Mouse (Mus musculus): ENCODE results near the gene Cd72. TPM values are rescaled to one million over a fixed set of nuclear protein-coding genes. Genes with fewer than 3 reads are reported as not detected.

Cd72 gene
- polyA plus RNA-seq, 1 experiment: not detected

DNA sequence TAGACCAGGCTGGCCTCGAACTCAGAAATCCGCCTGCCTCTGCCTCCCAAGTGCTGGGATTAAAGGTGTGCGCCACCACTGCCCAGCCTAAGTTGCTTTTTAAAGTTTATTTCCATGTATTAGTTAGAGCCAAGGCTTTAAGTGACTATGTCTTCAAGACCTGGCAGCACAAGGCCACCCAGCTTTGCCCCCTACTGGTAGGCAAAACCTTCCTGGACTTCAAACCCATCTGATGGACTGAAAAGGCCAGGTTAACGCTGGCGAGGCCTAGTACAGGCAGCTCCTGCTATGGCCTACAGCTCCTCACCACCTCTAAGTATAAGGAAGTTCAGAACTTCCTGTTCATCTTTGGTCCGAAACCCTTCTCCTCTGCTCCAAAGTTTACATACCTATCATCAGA lies 22.2 kb upstream of the Cd72 start:
- no peaks in the 10 kb centered on the region for H3K9me3 ChIP-seq (replicated peaks; ENCODE audit: control insufficient read depth, insufficient read depth, low read length, poor library complexity, severe bottlenecking)
- H3K27ac ChIP-seq (ENCODE audit: insufficient read depth, low read length): no peak overlapping the region
- no peak for TF ChIP-seq EP300 (IDR thresholded peaks at IDR 0.05; ENCODE audit: insufficient read depth, low read depth, low read length)
- TF ChIP-seq CTCF (IDR thresholded peaks at IDR 0.05; ENCODE audit: low read depth, low read length): peak; percentile 31
- no peak for TF ChIP-seq POLR2A (IDR thresholded peaks at IDR 0.05; ENCODE audit: insufficient read depth, low read length)
- no peaks in the 10 kb centered on the region for H3K27me3 ChIP-seq (ENCODE audit: control insufficient read depth, insufficient read depth, low read length, poor library complexity, severe bottlenecking)
- no peaks in the 10 kb centered on the region for H3K4me1 ChIP-seq (ENCODE audit: control insufficient read depth, insufficient read depth, low read length)
- H3K4me3 ChIP-seq (ENCODE audit: low read depth, low read length): no peak overlapping the region
- no peaks in the 10 kb centered on the region for H3K36me3 ChIP-seq (ENCODE audit: control insufficient read depth, insufficient read depth, low read length, poor library complexity, severe bottlenecking)
- no peak overlapping the region for H3K9ac ChIP-seq (ENCODE audit: low read depth, poor library complexity, severe bottlenecking)

DNA sequence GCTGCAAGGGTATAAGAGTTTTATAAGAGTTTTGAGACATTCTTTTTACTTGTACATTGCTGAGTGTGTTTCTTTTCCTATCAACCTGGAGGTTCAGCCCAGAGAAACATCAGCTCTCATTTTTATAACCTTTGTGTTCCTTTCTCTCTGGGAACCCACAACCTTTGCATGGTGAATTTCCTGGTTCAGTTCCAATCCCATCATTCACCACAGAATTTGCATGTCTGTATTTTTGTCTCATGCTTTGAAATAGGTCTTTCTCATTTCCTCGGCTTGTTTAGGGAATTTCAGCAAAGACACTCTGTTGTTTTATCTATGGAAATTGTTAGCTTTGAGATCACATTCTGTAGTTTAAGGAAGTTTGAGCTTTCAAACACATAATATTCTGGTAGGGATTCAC lies 19.2 kb upstream of the Cd72 start:
- no peaks in the 10 kb centered on the region for H3K27me3 ChIP-seq (ENCODE audit: control insufficient read depth, insufficient read depth, low read length, poor library complexity, severe bottlenecking)
- no peak overlapping the region for H3K4me3 ChIP-seq (ENCODE audit: low read depth, low read length)
- no peaks in the 10 kb centered on the region for H3K4me1 ChIP-seq (ENCODE audit: control insufficient read depth, insufficient read depth, low read length)
- no peaks in the 10 kb centered on the region for H3K9me3 ChIP-seq (replicated peaks; ENCODE audit: control insufficient read depth, insufficient read depth, low read length, poor library complexity, severe bottlenecking)
- TF ChIP-seq CTCF (IDR thresholded peaks at IDR 0.05; ENCODE audit: low read depth, low read length) (no peak), EP300 (IDR thresholded peaks at IDR 0.05; ENCODE audit: insufficient read depth, low read depth, low read length) (no peak), POLR2A (IDR thresholded peaks at IDR 0.05; ENCODE audit: insufficient read depth, low read length) (no peak)
- H3K9ac ChIP-seq (ENCODE audit: low read depth, poor library complexity, severe bottlenecking): no peak overlapping the region
- H3K36me3 ChIP-seq (ENCODE audit: control insufficient read depth, insufficient read depth, low read length, poor library complexity, severe bottlenecking): no peaks in the 10 kb centered on the region
- H3K27ac ChIP-seq (ENCODE audit: insufficient read depth, low read length): no peak overlapping the region

DNA sequence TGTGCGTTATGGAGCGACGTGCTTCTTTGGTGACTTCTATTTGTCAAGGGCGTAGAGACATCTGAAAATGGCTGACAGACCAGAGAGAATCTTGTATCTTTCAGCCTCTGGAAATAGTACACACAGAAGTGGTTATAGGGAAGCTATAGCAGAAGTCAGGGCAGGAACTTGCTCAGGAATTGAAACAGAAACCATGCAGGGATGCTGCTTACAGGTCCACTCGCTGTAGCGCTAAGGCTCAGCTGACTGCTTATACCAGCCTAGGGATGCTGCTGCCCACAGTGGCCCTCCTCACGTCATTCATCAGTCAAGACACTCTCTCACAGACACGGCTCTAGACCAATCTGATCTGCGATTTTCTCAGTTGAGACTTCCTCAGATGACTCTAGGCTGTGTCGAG lies 15.9 kb upstream of the Cd72 start:
- no peaks in the 10 kb centered on the region for H3K36me3 ChIP-seq (ENCODE audit: control insufficient read depth, insufficient read depth, low read length, poor library complexity, severe bottlenecking)
- no peaks in the 10 kb centered on the region for H3K27me3 ChIP-seq (ENCODE audit: control insufficient read depth, insufficient read depth, low read length, poor library complexity, severe bottlenecking)
- H3K9ac ChIP-seq (ENCODE audit: low read depth, poor library complexity, severe bottlenecking): no peak overlapping the region
- no peaks in the 10 kb centered on the region for H3K4me1 ChIP-seq (ENCODE audit: control insufficient read depth, insufficient read depth, low read length)
- no peak overlapping the region for H3K27ac ChIP-seq (ENCODE audit: insufficient read depth, low read length)
- no peak overlapping the region for H3K4me3 ChIP-seq (ENCODE audit: low read depth, low read length)
- TF ChIP-seq POLR2A (IDR thresholded peaks at IDR 0.05; ENCODE audit: insufficient read depth, low read length) (no peak), CTCF (IDR thresholded peaks at IDR 0.05; ENCODE audit: low read depth, low read length) (no peak), EP300 (IDR thresholded peaks at IDR 0.05; ENCODE audit: insufficient read depth, low read depth, low read length) (no peak)
- H3K9me3 ChIP-seq (replicated peaks; ENCODE audit: control insufficient read depth, insufficient read depth, low read length, poor library complexity, severe bottlenecking): no peaks in the 10 kb centered on the region

- H3K27ac ChIP-seq (ENCODE audit: insufficient read depth, low read length): no peak overlapping the region
- H3K9ac ChIP-seq (ENCODE audit: low read depth, poor library complexity, severe bottlenecking): no peak overlapping the region
- no peaks in the 10 kb centered on the region; the same call in 1 of the 2 replicates for H3K9me3 ChIP-seq (replicated peaks; ENCODE audit: control insufficient read depth, insufficient read depth, low read length, poor library complexity, severe bottlenecking)
- no peaks in the 10 kb centered on the region for H3K36me3 ChIP-seq (ENCODE audit: control insufficient read depth, insufficient read depth, low read length, poor library complexity, severe bottlenecking)
- TF ChIP-seq CTCF (IDR thresholded peaks at IDR 0.05; ENCODE audit: low read depth, low read length) (no peak), POLR2A (IDR thresholded peaks at IDR 0.05; ENCODE audit: insufficient read depth, low read length) (no peak), EP300 (IDR thresholded peaks at IDR 0.05; ENCODE audit: insufficient read depth, low read depth, low read length) (no peak)
- no peak overlapping the region for H3K4me3 ChIP-seq (ENCODE audit: low read depth, low read length)
- no peaks in the 10 kb centered on the region for H3K4me1 ChIP-seq (ENCODE audit: control insufficient read depth, insufficient read depth, low read length)
- no peaks in the 10 kb centered on the region for H3K27me3 ChIP-seq (ENCODE audit: control insufficient read depth, insufficient read depth, low read length, poor library complexity, severe bottlenecking)
Observed at GRCm38 (mm10) chr4:43466872-43467271, 12.4 kb upstream of the Cd72 start.

DNA sequence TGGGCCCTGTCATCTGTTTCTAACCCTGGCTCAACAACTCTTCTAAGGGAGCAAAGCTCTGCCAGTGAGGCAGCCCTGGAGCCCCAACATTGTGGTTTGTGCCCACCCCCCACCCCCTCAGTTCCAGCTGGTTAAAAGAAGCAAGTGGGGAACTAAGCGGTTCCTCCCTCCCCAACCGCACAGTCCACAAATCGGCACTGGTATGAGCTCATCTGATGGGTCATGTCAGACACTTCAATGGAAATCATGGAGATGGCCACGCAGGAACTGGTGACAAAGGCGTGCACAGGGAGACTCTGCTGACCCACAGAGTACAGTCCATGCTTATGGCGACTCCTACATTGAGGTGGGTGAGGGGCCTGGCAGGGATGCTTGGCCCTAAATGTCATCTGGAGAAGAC lies 11.5 kb upstream of the Cd72 start:
- TF ChIP-seq EP300 (IDR thresholded peaks at IDR 0.05; ENCODE audit: insufficient read depth, low read depth, low read length): no peak
- no peak for TF ChIP-seq POLR2A (IDR thresholded peaks at IDR 0.05; ENCODE audit: insufficient read depth, low read length)
- no peak for TF ChIP-seq CTCF (IDR thresholded peaks at IDR 0.05; ENCODE audit: low read depth, low read length)
- Histone ChIP-seq H3K27me3 (ENCODE audit: control insufficient read depth, insufficient read depth, low read length, poor library complexity, severe bottlenecking) (no peaks in the 10 kb centered on the region), H3K4me3 (ENCODE audit: low read depth, low read length) (no peak overlapping the region), H3K9me3 (replicated peaks; ENCODE audit: control insufficient read depth, insufficient read depth, low read length, poor library complexity, severe bottlenecking) (no peaks in the 10 kb centered on the region; the same call in 1 of the 2 replicates), H3K4me1 (ENCODE audit: control insufficient read depth, insufficient read depth, low read length) (no peaks in the 10 kb centered on the region), H3K36me3 (ENCODE audit: control insufficient read depth, insufficient read depth, low read length, poor library complexity, severe bottlenecking) (no peaks in the 10 kb centered on the region), H3K9ac (ENCODE audit: low read depth, poor library complexity, severe bottlenecking) (no peak overlapping the region), H3K27ac (ENCODE audit: insufficient read depth, low read length) (no peak overlapping the region)

- TF ChIP-seq CTCF (IDR thresholded peaks at IDR 0.05; ENCODE audit: low read depth, low read length) (no peak), POLR2A (IDR thresholded peaks at IDR 0.05; ENCODE audit: insufficient read depth, low read length) (no peak), EP300 (IDR thresholded peaks at IDR 0.05; ENCODE audit: insufficient read depth, low read depth, low read length) (no peak)
- H3K27me3 ChIP-seq (ENCODE audit: control insufficient read depth, insufficient read depth, low read length, poor library complexity, severe bottlenecking): no peaks in the 10 kb centered on the region
- no peaks in the 10 kb centered on the region for H3K4me1 ChIP-seq (ENCODE audit: control insufficient read depth, insufficient read depth, low read length)
- no peak overlapping the region for H3K4me3 ChIP-seq (ENCODE audit: low read depth, low read length)
- no peak overlapping the region for H3K27ac ChIP-seq (ENCODE audit: insufficient read depth, low read length)
- H3K36me3 ChIP-seq (ENCODE audit: control insufficient read depth, insufficient read depth, low read length, poor library complexity, severe bottlenecking): no peaks in the 10 kb centered on the region
- no peaks in the 10 kb centered on the region; the same call in 1 of the 2 replicates for H3K9me3 ChIP-seq (replicated peaks; ENCODE audit: control insufficient read depth, insufficient read depth, low read length, poor library complexity, severe bottlenecking)
- no peak overlapping the region for H3K9ac ChIP-seq (ENCODE audit: low read depth, poor library complexity, severe bottlenecking)
Observed at GRCm38 (mm10) chr4:43463102-43463501, 8.7 kb upstream of the Cd72 start.

Measured in ES-Bruce4 (cell line).